Mouse (Mus musculus): ENCODE data around the gene Blm. TPM values are rescaled to one million over a fixed set of nuclear protein-coding genes. Genes with fewer than 3 reads are reported as not detected.

Gene Blm
- polyA plus RNA-seq, 1 experiment = 4.6 TPM

DNA sequence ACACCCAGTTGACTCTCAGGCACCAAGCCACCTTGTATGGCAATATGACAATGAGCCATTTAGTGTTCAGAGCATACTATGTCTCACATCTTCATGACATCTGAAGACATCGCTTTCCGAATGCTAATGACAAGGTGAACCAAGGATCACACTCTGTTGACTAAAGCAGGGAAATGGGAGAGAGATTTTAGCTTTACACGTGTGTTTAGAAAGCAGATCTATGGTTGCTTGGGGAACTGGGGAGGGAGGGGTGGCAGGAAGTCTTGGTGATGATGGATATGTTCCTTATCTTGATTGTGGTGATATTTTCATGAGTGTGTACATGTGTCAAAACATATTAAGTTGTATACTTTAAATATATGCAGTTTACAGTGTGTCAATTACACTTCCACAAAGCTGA is 128.7 kb downstream of the Blm start:
- no peak for TF ChIP-seq CTCF (IDR thresholded peaks at IDR 0.05; ENCODE audit: extremely low read depth, insufficient read depth, low read length)
- no peak for TF ChIP-seq POLR2A (IDR thresholded peaks at IDR 0.05; ENCODE audit: extremely low read depth, insufficient read depth, low read length)
- no peaks in the 10 kb centered on the region for H3K4me1 ChIP-seq (ENCODE audit: control insufficient read depth, insufficient read depth, low read length)
- no peak overlapping the region for H3K27ac ChIP-seq (ENCODE audit: insufficient read depth, low read length)
- H3K4me3 ChIP-seq (ENCODE audit: insufficient read depth, low read length) = no peak overlapping the region

DNA sequence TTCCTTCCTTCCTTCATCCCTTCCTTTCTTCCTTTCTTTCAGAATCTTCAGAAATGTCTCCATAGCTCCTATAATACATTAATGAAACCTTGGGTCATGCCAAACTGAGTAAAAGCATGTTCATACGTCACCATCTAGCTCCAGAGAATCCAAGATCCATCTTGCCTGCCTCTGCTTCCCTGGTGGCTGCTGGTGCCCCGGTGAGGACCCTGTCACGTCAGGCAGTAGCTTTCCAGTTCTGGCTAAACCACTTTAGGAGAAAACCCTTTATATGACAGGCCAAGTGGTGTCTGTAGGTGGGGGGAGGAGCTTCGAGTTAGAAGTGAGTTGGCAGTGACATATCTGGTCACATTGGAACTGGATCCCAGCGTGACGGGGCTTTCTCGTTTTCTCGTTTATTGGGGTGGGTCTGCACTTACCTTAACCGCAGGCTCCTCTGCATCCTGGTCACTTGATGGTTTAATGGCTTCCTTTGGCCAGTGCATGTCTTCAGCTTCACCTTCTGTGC is 129.7 kb downstream of the Blm start, which contains the start of gene Furin:
Furin (minus strand) TSS at position 249 of the 508 bp plus-strand sequence.
- H3K4me1 ChIP-seq (ENCODE audit: control insufficient read depth, insufficient read depth, low read length) = peaks cover 4% of the 10 kb centered on the region; the same call in 1 of the 2 replicates
- H3K4me3 ChIP-seq (ENCODE audit: insufficient read depth, low read length) = no peak within 1 kb of the TSS
- H3K27ac ChIP-seq (ENCODE audit: insufficient read depth, low read length) = no peak within 1 kb of the TSS
- no peak for TF ChIP-seq POLR2A (IDR thresholded peaks at IDR 0.05; ENCODE audit: extremely low read depth, insufficient read depth, low read length)
- no peak for TF ChIP-seq CTCF (IDR thresholded peaks at IDR 0.05; ENCODE audit: extremely low read depth, insufficient read depth, low read length)

Other genes with a start within 250 kb of the Blm start
- 0.98 and 3.0 TPM in 2 replicates for gene Prc1, start 240.7 kb downstream of the Blm start, polyA plus RNA-seq (2012; rRNA removed)
- 17.4 and 23.3 TPM in 2 replicates for gene Rccd1, start 210.7 kb downstream of the Blm start, polyA plus RNA-seq (2012; rRNA removed)
- 55.4 and 56.8 TPM in 2 replicates for gene Unc45a, start 194.1 kb downstream of the Blm start, polyA plus RNA-seq (2012; rRNA removed)
- gene Hddc3, start 192.0 kb downstream of the Blm start, polyA plus RNA-seq (2012; rRNA removed) = 54.6 and 61.3 TPM in 2 replicates
- 112 and 115 TPM in 2 replicates for gene Man2a2, start 163.7 kb downstream of the Blm start, polyA plus RNA-seq (2012; rRNA removed)
- gene Fes, start 147.2 kb downstream of the Blm start, polyA plus RNA-seq (2012; rRNA removed) = 5.9 and 7.6 TPM in 2 replicates
- gene Furin, start 129.7 kb downstream of the Blm start, polyA plus RNA-seq (2012; rRNA removed) = 19.9 and 22.1 TPM in 2 replicates
- 10.4 and 10.8 TPM in 2 replicates for gene Crtc3, start 153.8 kb upstream of the Blm start, polyA plus RNA-seq (2012; rRNA removed)